Mouse (Mus musculus): ENCODE results near the gene Mrto4. TPM values are rescaled to one million over a fixed set of nuclear protein-coding genes. Genes with fewer than 3 reads are reported as not detected.

Gene Mrto4
- polyA plus RNA-seq, 1 experiment from 2014 or later = 132 TPM

DNA sequence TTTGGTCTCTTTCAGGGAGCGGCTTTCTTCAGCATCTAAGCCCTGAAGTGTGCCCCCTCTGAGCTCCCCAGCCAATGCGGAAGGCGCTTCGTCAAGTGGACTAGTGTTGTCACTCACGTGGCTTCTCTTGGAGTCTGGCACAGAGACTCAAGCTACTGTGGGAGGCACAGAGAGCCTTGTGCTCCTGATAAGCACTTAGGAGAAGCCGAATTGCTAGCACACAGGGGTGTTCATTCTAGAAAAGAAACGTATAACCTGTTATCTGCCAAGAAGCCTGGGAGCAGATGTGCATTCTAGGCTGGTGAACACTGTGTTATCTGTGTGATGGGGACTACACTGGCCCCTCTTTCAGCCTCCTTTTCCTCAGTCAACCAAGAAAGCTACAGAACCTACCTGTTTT is 16.9 kb downstream of the Mrto4 start:
- ATAC-seq (replicated peaks; ENCODE audit: low FRiP score, low TSS enrichment, low read depth) = no peak
- no peak for DNase-seq (ENCODE audit: low spot score)
- WGBS = 55% methylated on average over 7 of the region's 7 CpGs

DNA sequence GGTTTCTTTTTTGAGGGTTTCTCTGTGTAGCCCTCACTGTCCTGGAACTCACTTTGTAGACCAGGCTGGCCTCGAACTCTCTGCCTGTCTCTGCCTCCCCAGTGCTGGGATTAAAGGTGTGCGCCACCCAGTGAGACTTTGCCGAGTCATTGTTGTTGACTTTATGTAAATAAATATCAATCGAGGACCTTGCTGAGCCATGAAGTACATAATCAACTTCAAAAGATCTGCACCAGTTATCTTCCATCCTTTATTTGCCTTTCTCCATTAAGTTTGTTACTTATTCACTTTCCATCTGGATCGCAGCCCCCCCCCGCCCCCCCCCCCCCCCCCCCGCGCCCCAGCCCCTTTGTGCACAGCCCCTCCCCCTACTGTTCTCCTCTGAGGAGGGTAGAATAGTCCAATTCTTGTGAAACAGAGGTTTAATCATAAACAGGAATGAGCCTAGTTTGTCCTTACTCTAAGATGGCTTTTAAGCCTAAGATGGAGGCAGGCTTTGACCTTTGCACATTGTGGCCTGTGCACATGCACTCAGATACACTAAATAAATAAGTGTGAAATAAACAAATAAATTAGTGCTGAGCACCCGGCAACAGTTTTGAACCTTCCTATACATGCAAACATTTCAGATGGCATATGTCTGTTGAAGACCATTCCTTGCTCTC is 17.6 kb downstream of the Mrto4 start:
- Histone ChIP-seq H3K4me3 (ENCODE audit: low read depth, low read length) (no peak overlapping the region), H3K4me2 (ENCODE audit: low read length) (no peak overlapping the region), H3K9ac (ENCODE audit: low read length) (no peak overlapping the region), H3K4me1 (replicated peaks; ENCODE audit: control insufficient read depth, insufficient read depth, low read length) (no peaks in the 10 kb centered on the region), H3K27ac (ENCODE audit: low read depth) (no peak overlapping the region), H3K9me3 (ENCODE audit: control insufficient read depth, low read length) (no peaks in the 10 kb centered on the region), H3K36me3 (ENCODE audit: control insufficient read depth, insufficient read depth, low read length) (no peaks in the 10 kb centered on the region), H3K27me3 (replicated peaks; ENCODE audit: control insufficient read depth, insufficient read depth, low read length) (peaks cover 5% of the 10 kb centered on the region; the same call in 1 of the 2 replicates)
- 65% methylated on average over 6 of the region's 9 CpGs for WGBS
- DNase-seq (ENCODE audit: low spot score) = no peak
- no peak; the same call in 1 of the 2 replicates for ATAC-seq (replicated peaks; ENCODE audit: low FRiP score, low TSS enrichment, low read depth)

More for the DNA sequence above, 16.9 kb downstream of the Mrto4 start:
- Histone ChIP-seq H3K27me3 (replicated peaks; ENCODE audit: control insufficient read depth, insufficient read depth, low read length) (peaks cover 5% of the 10 kb centered on the region; the same call in 1 of the 2 replicates), H3K4me3 (ENCODE audit: low read depth, low read length) (no peak overlapping the region), H3K9ac (ENCODE audit: low read length) (no peak overlapping the region), H3K36me3 (ENCODE audit: control insufficient read depth, insufficient read depth, low read length) (no peaks in the 10 kb centered on the region), H3K4me2 (ENCODE audit: low read length) (no peak overlapping the region), H3K9me3 (ENCODE audit: control insufficient read depth, low read length) (no peaks in the 10 kb centered on the region), H3K4me1 (replicated peaks; ENCODE audit: control insufficient read depth, insufficient read depth, low read length) (no peaks in the 10 kb centered on the region), H3K27ac (ENCODE audit: low read depth) (no peak overlapping the region)

DNA sequence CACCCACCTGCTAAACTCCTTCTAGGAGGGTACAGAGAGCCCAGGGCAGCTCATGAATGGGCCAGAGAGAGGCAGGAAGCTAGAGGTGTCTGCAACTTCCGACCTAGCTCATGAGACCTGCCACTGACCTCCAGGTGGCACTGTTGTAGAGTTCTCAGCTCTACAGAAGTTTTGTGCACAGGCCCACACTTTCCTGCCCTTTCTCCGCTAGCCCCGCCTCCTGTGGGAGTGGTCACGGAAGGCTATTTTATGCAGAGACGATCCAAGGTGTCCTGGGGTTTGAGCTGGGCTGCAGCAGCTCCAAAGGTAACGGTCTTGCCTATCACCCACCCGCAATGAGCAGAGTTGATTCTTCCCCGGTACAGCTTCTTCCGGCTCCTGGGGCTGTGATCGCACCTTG is 21.8 kb downstream of the Mrto4 start:
- Histone ChIP-seq H3K36me3 (ENCODE audit: control insufficient read depth, insufficient read depth, low read length) (no peaks in the 10 kb centered on the region), H3K27ac (ENCODE audit: low read depth) (no peak overlapping the region), H3K4me3 (ENCODE audit: low read depth, low read length) (peak overlapping the region; percentile 16; the same call in 1 of the 2 replicates), H3K4me1 (replicated peaks; ENCODE audit: control insufficient read depth, insufficient read depth, low read length) (no peaks in the 10 kb centered on the region), H3K9me3 (ENCODE audit: control insufficient read depth, low read length) (no peaks in the 10 kb centered on the region), H3K27me3 (replicated peaks; ENCODE audit: control insufficient read depth, insufficient read depth, low read length) (no peaks in the 10 kb centered on the region), H3K4me2 (ENCODE audit: low read length) (peak overlapping the region; percentile 44), H3K9ac (ENCODE audit: low read length) (no peak overlapping the region)
- WGBS = 8% methylated on average over 10 of the region's 10 CpGs
- DNase-seq (ENCODE audit: low spot score) (peak; percentile 88), ATAC-seq (replicated peaks; ENCODE audit: low FRiP score, low TSS enrichment, low read depth) (peak; percentile 76; the same call in 1 of the 2 replicates)

DNA sequence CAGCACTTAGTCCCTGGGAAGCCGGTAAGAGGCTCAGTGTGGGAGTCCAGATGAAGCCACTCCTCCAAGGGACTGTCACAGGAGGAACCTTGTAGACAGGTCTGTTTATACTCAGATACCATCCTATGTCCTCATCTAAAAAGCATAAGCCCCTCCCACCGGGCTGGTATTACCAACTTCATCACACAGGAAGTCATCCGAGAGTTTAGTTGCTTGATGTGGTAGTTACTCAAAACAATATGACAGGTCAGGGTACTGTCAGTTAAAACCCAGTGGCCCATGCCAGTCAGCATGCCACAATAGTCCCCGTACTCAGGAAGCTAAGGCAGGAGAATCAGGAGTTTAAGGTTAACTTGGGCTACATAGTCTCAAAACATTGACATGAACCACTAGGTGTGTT is 32.6 kb downstream of the Mrto4 start:
- Histone ChIP-seq H3K9ac (ENCODE audit: low read length) (no peak overlapping the region), H3K9me3 (ENCODE audit: control insufficient read depth, low read length) (no peaks in the 10 kb centered on the region), H3K4me3 (ENCODE audit: low read depth, low read length) (no peak overlapping the region), H3K36me3 (ENCODE audit: control insufficient read depth, insufficient read depth, low read length) (peaks cover 36% of the 10 kb centered on the region), H3K4me1 (replicated peaks; ENCODE audit: control insufficient read depth, insufficient read depth, low read length) (no peaks in the 10 kb centered on the region), H3K4me2 (ENCODE audit: low read length) (no peak overlapping the region), H3K27ac (ENCODE audit: low read depth) (no peak overlapping the region), H3K27me3 (replicated peaks; ENCODE audit: control insufficient read depth, insufficient read depth, low read length) (no peaks in the 10 kb centered on the region)
- DNase-seq (ENCODE audit: low spot score) (no peak), ATAC-seq (replicated peaks; ENCODE audit: low FRiP score, low TSS enrichment, low read depth) (no peak)
- 95% methylated on average over 4 of the region's 4 CpGs for WGBS

DNA sequence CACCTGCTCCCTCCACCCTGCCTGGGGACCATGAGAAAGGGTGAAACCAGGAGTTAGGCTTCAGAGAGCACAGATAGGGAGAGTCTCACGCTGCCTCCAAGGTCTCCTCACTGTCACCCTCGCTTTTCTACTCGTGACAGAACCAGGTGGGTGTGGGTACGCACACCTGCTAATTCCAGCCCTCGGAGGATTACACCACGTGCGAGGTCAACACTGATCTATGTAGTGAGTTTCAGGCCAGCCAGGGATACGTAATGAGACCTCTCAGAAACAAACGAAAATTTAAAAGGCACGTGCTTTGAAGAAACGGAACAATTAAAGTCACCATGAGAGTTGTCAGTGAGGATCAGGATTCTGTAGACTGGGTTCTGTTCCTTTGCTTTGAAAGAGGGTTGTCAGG is 33.9 kb downstream of the Mrto4 start:
- Histone ChIP-seq H3K27ac (ENCODE audit: low read depth) (no peak overlapping the region), H3K4me2 (ENCODE audit: low read length) (no peak overlapping the region), H3K36me3 (ENCODE audit: control insufficient read depth, insufficient read depth, low read length) (peaks cover 44% of the 10 kb centered on the region), H3K27me3 (replicated peaks; ENCODE audit: control insufficient read depth, insufficient read depth, low read length) (no peaks in the 10 kb centered on the region), H3K4me3 (ENCODE audit: low read depth, low read length) (no peak overlapping the region), H3K4me1 (replicated peaks; ENCODE audit: control insufficient read depth, insufficient read depth, low read length) (no peaks in the 10 kb centered on the region), H3K9me3 (ENCODE audit: control insufficient read depth, low read length) (no peaks in the 10 kb centered on the region), H3K9ac (ENCODE audit: low read length) (no peak overlapping the region)
- 93% methylated on average over 11 of the region's 11 CpGs for WGBS
- ATAC-seq (replicated peaks; ENCODE audit: low FRiP score, low TSS enrichment, low read depth) (no peak), DNase-seq (ENCODE audit: low spot score) (no peak)

DNA sequence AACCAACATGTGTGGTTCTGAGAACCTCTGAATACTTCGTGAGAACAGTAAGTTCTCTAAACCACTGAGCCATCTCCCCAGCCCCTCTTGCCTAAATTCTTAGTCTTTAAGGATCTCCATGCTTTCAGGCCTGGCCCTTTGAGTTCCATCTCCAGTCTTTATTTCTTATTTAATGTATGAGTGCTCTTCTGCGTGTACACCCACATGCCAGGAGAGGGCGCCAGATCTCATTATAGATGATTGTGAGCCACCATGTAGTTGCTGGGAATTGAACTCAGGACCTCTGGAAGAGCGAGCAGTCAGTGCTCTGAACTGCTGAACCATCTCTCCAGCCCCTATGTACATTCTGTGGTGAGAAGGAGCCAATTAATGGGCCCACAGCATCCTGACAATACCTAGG is 39.7 kb downstream of the Mrto4 start:
- WGBS = 62% methylated on average over 4 of the region's 4 CpGs
- H3K4me2 ChIP-seq (ENCODE audit: low read length) = no peak overlapping the region
- no peak for DNase-seq (ENCODE audit: low spot score)

DNA sequence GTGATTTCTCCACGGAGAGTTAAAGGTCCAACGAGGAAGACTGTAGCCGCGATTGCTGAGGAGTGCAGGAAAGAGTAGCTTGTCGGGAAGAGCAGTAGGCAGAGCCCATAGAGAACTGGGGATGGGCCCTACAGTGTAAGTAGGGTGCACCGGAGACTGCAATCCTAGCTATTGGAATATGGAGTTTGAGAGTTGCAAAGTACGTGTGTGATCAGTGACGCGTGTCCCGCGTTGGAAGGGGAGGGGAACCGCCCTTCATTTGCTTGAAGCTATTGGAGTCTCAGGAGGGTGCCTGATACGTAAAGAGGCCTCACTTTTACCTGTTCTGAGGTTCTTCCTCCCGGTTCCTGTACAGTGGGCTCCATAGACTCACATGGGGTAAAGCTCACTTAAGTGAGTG is 40.7 kb downstream of the Mrto4 start:
- peak; percentile 63 for DNase-seq (ENCODE audit: low spot score)
- no peak overlapping the region for H3K27ac ChIP-seq (ENCODE audit: low read depth)
- H3K4me3 ChIP-seq (ENCODE audit: low read depth, low read length) = peak overlapping the region; percentile 95
- H3K4me1 ChIP-seq (replicated peaks; ENCODE audit: control insufficient read depth, insufficient read depth, low read length) = peaks cover 15% of the 10 kb centered on the region; the same call in 1 of the 2 replicates
- peak overlapping the region; percentile 88 for H3K9ac ChIP-seq (ENCODE audit: low read length)
- H3K4me2 ChIP-seq (ENCODE audit: low read length) = peak overlapping the region; percentile 93
- no peak for ATAC-seq (replicated peaks; ENCODE audit: low FRiP score, low TSS enrichment, low read depth)
- WGBS = 25% methylated on average over 14 of the region's 14 CpGs
- no peaks in the 10 kb centered on the region for H3K27me3 ChIP-seq (replicated peaks; ENCODE audit: control insufficient read depth, insufficient read depth, low read length)
- no peaks in the 10 kb centered on the region for H3K9me3 ChIP-seq (ENCODE audit: control insufficient read depth, low read length)
- peaks cover 24% of the 10 kb centered on the region for H3K36me3 ChIP-seq (ENCODE audit: control insufficient read depth, insufficient read depth, low read length)

More for the DNA sequence above, 39.7 kb downstream of the Mrto4 start:
- Histone ChIP-seq H3K4me1 (replicated peaks; ENCODE audit: control insufficient read depth, insufficient read depth, low read length) (peaks cover 15% of the 10 kb centered on the region; the same call in 1 of the 2 replicates), H3K36me3 (ENCODE audit: control insufficient read depth, insufficient read depth, low read length) (peaks cover 26% of the 10 kb centered on the region), H3K9me3 (ENCODE audit: control insufficient read depth, low read length) (no peaks in the 10 kb centered on the region), H3K9ac (ENCODE audit: low read length) (no peak overlapping the region), H3K27me3 (replicated peaks; ENCODE audit: control insufficient read depth, insufficient read depth, low read length) (no peaks in the 10 kb centered on the region), H3K27ac (ENCODE audit: low read depth) (no peak overlapping the region), H3K4me3 (ENCODE audit: low read depth, low read length) (no peak overlapping the region)
- no peak for ATAC-seq (replicated peaks; ENCODE audit: low FRiP score, low TSS enrichment, low read depth)

DNA sequence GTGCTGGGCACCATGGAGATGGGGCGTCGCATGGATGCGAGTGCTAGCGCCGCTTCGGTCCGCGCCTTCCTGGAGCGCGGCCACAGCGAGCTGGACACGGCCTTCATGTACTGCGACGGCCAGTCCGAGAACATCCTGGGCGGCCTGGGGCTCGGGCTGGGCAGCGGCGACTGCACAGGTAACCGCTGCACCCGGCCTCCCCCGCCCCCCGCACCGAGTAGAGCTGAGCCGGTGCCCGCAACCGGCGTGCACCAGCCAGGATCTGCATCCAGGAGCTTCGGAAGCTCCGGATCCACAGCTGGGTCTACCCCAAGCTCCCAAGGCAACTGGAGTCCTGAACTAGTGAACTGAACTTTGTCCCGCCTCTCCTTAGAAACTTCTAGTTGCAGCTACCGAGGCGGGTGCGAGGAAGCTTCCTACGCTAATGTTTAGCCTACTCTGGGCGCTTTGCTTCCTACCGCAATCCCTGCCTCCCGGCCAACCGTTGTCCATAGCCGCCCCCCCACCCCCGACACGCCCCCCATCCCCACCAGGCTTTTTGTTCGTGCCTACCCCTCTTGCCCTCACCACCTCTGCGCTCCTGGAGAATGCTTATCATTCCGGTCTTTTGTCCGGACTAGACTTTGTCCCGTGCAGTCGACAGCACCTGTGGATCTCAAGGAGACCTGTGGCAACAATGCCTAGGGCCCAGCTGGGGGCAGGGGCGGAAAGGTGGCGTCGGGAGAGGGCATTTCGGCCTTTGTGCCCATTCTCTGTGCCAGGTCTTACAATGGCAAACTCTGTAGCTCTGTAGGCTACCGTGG is 41.3 kb downstream of the Mrto4 start:
- peak; percentile 75 for ATAC-seq (replicated peaks; ENCODE audit: low FRiP score, low TSS enrichment, low read depth)
- Histone ChIP-seq H3K36me3 (ENCODE audit: control insufficient read depth, insufficient read depth, low read length) (peaks cover 24% of the 10 kb centered on the region), H3K4me1 (replicated peaks; ENCODE audit: control insufficient read depth, insufficient read depth, low read length) (peaks cover 15% of the 10 kb centered on the region; the same call in 1 of the 2 replicates), H3K9me3 (ENCODE audit: control insufficient read depth, low read length) (no peaks in the 10 kb centered on the region), H3K9ac (ENCODE audit: low read length) (peak overlapping the region; percentile 88), H3K4me3 (ENCODE audit: low read depth, low read length) (peak overlapping the region; percentile 95), H3K4me2 (ENCODE audit: low read length) (peak overlapping the region; percentile 93), H3K27me3 (replicated peaks; ENCODE audit: control insufficient read depth, insufficient read depth, low read length) (no peaks in the 10 kb centered on the region), H3K27ac (ENCODE audit: low read depth) (peak overlapping the region; percentile 78)
- WGBS = under 1% methylated on average over 53 of the region's 53 CpGs
- no peak for DNase-seq (ENCODE audit: low spot score)

All from intestine, embryonic 14.5 days (tissue).